Mouse (Mus musculus): Measurements from ENCODE around the gene F7. TPM values are rescaled to one million over a fixed set of nuclear protein-coding genes. Genes with fewer than 3 reads are reported as not detected.
"Not testable (repeated sequence)": the region's sequence is repeated elsewhere in the genome, so short reads cannot be mapped to it uniquely, and the experiment has no call there.

Gene F7
- total RNA-seq, 2 experiments from 2014 or later: 0.23 to 0.24 TPM

DNA sequence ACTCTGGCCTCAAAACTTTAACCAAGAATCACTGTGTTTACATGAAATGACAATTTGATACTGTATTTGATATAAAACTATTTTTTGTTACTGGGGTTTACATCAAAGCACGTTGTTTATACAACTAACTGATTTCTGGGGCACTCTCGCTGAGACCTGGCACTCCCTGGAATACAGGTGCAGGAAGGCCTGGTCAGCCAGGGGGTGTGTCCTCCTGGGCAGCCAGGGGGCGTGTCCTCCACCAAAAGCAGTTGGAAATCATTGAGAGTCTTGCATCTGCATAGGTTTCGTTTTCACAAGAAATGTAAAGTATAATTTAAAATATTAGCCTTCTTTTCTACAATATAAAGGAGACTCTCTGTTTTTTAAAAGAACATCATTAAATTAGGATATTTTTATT, 6.3 kb upstream of the F7 start:
- DNase-seq (ENCODE audit: low spot score in 2 of 2): no peak
- intact Hi-C loops (cut with DNase I): no loop called here

DNA sequence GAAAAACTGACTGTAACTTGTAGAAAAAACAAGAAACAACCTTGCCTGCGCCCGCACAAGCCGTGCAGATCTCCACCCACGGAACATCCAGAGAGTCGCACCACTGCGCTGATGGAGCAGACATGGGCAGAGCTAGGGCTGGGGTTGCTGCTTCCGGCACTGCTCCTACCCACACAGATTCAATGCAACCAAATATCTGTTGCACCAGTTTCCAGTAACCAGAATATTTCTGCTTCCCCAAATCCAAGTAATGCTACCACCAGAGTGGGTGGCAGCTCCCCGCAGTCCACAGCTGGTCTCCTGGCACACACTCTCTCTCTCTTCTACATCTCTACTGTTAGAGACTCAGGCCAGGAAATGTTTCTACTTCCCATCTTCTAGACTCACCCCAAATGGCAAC, 4.0 kb upstream of the F7 start:
- DNase-seq (ENCODE audit: low spot score in 2 of 2): peak; percentile 34 to 36
- intact Hi-C loops (cut with DNase I): no loop called here

DNA sequence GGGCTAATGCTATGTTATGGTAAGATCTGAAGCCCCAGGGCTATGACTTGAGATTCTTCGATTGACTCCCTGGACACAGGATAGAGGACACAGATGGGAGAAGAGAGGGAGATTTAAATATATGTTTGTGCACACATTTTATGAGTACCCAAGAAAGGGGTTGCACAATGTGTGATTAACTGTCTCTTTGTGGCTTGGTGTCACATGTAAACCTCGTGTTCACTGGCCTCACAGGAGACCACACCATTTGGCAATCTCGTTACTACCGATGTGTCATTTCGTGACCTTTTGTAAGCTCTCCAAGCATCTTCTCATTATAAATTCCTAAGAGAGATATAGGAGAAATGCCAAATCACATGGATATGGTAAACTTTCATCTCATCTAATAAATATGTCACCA, 1.8 kb downstream of the F7 start:
- DNase-seq (ENCODE audit: low spot score in 2 of 2): no peak
- intact Hi-C loops (cut with DNase I): no loop called here

DNA sequence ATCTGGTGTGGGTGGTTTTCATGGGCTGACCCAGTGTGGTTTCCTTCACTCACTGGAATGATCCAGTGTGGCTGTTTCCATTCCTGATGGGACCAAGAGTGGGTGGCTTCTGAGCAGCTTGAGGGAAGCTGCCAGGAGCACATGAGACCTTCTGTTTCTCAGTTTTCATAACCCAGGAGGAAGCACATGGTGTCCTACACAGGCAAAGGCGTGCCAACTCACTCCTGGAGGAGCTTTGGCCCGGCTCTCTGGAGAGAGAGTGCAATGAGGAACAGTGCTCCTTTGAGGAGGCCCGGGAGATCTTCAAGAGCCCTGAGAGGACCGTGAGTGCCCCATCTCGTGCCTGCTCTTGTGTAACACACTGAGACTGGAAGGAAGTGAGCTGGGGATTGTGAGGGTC, 2.6 kb downstream of the F7 start:
- intact Hi-C loops (cut with DNase I): no loop called here
- DNase-seq (ENCODE audit: low spot score in 2 of 2): peak; percentile 52 to 83

DNA sequence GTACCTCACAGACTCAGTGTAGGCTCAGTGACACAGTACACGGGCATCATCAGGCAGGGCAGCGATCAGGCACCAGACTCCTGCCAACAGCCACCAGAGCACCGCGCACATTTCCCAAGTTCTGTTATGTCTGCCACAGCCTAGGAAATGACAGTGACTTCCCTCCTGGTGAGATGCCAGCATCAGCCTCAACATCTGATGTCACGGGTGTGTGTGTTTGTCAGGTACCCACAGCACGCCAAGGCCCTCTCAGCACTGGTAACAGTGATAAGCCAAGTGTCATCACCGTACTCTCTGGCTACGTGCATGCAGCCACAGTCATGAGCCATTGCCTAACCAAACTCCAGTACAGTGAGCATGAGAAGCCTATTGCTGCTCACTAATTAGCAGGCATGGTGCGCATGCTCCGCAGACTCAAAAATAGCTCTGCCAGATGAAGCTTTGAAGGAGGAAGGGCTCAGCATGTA, 10.5 kb downstream of the F7 start:
- intact Hi-C loops (cut with DNase I): no loop called here

DNA sequence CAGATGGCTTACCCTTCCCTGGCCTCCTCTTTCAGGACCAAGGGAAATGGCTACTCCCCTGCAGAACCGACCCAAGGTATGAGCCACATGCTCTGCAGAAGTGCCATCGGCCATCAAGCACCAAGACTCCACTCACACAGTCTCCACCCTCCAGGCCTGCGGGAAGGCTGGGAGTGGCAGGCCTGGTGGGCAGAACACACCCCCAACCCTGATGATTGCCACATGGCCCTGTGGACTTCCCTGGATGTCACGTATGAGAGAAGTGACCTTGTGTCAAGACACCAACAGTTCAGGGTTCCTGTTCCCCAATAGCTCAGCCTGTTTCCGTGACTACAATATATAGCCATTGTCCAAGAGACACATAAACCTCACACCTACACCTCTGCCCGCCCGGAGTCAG, 11.2 kb downstream of the F7 start, which contains the start of gene F10:
F10 (plus strand) TSS at position 294 of the 400 bp plus-strand sequence.
- intact Hi-C loops (cut with DNase I): no loop called here

More for the DNA sequence above, 10.5 kb downstream of the F7 start:
- peak; percentile 45 to 72 for DNase-seq (ENCODE audit: low spot score in 2 of 2)

DNA sequence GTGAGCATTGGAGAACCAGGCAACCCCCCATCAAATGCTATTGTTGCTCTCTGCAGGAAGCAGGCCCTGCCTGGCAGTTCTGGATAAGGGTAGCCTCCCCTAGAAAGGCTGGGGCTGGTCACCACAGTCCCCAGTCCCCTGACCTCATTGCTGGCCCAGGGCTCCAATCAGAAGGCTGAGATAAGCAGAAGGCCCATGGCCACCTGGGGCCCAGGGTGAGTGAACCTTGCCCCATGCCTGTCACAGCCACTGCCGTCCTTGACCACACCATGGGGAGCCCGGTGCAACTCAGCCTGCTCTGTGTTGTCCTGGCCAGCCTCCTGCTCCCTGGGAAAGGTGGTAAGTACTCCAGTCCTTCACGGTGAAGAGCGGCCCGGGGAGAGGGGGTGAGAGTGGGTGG, 11.7 kb downstream of the F7 start:
- DNase-seq (ENCODE audit: low spot score in 2 of 2): no peak
- intact Hi-C loops (cut with DNase I): no loop called here

More for the DNA sequence above, 11.2 kb downstream of the F7 start, which contains the start of gene F10:
- no peak for DNase-seq (ENCODE audit: low spot score in 2 of 2)

DNA sequence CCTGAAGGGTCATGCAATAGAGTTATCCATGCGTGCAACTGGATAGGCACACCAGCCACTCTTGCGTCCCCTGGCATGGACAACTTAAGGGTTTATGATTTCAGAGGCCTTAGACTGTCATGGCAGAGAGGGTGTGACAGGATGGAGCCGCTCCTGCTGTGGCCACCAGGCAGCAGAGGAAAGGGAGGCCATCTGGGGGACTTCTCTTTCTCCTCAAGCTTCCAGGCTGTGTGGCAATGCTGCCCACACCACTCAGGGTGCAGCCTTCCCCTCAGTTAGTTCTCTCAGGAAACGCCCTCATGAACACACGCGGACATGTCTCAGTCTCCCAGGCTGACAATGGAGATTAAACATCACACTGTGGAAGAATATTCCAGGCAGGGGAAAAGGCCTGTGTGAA, 13.2 kb downstream of the F7 start:
- no peak for DNase-seq (ENCODE audit: low spot score in 2 of 2)
- intact Hi-C loops (cut with DNase I): no loop called here

DNA sequence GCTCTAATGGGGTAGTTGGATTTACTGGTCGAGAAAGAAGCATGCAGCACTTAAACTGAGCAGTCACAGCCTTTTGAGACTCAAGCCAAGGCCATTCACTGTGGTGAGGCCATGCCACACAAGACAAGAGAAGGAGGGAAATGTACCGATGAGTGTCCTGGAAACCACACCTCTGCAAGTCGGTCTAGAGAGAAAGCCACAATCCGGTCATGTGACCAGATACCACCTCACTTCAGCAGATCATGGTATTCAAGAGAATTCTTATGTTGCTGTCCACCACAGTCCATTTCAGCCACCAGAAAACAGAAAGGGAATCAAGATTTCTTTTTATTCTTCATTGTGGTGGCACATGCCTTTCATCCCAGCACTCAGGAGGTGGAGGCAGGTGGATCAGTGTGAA, 15.6 kb downstream of the F7 start:
- no peak for DNase-seq (ENCODE audit: low spot score in 2 of 2)
- intact Hi-C loops (cut with DNase I): no loop called here

DNA sequence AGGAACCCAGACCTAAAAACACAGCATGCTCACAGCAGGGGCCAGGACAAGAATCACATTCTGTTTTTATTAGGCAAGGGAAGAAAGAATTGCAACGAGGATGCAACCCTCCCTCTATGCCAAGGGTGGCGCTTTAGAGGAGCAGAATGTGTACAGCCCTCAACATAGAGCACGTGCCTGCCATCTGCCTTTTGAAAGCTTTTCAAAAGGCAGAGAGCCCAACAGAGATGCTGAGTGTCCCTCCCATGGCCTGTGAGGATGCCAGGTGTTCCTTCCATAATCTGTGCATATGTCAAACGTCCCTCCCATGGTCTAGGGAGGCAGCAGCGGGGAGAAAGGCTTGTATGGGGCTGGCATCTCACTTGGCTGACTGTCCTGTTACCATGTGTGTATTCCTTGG, 21.8 kb downstream of the F7 start:
- DNase-seq (ENCODE audit: low spot score in 2 of 2): no peak
- intact Hi-C loops (cut with DNase I): no loop called here

DNA sequence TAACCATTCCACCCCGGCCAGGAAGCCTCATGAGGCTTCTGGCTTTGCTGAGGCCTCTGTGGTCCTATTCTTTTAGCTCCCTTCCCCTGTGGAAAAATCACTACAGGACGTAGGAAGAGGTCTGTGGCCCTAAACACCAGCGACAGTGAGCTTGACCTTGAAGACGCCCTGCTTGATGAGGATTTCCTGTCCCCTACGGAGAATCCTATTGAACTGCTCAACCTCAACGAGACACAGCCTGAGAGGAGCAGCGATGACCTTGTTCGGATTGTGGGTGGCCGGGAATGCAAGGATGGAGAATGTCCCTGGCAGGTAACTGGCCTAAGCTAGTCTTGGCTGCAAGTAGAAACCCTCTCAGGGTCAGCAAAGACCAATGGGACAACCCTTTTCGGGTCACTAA, 24.7 kb downstream of the F7 start:
- DNase-seq (ENCODE audit: low spot score in 2 of 2): no peak
- intact Hi-C loops (cut with DNase I): no loop called here

DNA sequence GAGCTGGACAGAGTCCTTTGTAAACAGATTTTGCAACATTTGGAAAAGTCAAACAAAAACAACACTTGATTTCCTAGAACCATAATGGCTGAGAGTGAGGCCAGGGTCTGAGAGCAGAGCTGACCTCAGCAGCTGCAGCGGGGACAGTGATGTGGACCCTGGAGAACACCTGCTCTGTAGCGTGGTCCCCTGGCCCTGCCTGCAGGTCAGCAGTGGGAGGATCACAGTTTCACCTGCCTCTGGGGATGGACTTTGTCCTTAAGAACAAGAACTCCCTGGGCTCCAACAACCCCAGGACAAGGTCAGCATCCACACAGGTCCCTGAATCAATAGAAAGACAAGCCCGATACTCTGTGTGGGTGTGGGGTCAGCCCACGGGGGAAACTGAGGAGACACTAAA, 31.5 kb downstream of the F7 start:
- intact Hi-C loops (cut with DNase I): no loop called here
- DNase-seq (ENCODE audit: low spot score in 2 of 2): no peak

DNA sequence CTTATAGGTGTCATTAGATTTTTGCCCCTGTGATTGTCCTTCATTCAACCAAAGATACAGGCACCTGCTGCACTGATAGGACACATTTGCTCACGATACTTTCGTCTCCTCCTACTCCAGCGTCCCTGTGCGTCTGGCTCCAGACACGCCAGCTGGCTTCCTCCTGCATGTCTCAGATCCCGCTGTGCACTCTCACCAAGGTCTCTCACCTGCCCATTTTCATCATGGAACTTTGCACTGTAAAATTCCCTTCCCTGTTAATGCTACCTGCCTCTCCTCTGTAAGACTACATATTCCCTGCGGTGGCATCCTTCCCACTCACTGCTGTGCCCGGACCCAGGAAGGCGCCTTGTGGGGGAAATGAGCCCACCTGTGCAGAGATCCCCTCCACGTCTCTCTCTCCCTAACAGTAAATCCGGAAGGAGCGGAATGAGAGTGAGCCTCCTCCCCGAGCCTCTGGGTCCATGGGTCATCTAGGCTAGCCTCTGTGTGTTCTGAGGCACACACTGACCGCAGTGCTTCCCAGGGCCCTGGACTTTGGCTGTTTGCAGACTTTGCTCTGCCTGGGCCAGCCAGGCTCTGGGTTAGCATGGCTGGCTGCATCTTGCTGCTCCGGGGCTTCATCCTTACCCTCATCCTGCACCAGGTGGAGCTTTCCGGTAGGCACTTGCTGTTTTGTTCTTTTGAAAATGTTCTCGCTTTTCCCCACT, 34.8 kb downstream of the F7 start, which contains the start of gene Proz:
Proz (plus strand) TSS at position 474 of the 710 bp plus-strand sequence.
- DNase-seq (ENCODE audit: low spot score in 2 of 2): no peak
- intact Hi-C loops (cut with DNase I): no loop called here

DNA sequence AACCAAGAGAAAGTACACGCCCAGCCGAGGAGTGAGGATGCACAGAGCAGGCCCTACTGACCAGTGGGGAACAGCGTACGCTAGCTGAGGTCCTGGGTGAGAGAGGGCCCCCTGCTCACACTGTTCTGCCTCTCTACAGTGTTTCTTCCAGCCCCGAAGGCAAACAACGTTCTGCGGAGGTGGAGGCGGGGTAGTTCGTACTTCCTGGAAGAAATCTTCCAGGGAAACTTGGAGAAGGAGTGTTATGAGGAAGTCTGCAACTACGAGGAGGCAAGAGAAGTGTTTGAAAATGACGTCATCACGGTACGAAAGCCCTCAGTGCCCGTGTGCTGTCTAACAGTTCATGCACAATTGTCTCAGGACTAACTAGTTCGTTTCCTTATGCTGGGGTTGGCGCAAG, 37.3 kb downstream of the F7 start:
- no peak for DNase-seq (ENCODE audit: low spot score in 2 of 2)
- intact Hi-C loops (cut with DNase I): no loop called here

DNA sequence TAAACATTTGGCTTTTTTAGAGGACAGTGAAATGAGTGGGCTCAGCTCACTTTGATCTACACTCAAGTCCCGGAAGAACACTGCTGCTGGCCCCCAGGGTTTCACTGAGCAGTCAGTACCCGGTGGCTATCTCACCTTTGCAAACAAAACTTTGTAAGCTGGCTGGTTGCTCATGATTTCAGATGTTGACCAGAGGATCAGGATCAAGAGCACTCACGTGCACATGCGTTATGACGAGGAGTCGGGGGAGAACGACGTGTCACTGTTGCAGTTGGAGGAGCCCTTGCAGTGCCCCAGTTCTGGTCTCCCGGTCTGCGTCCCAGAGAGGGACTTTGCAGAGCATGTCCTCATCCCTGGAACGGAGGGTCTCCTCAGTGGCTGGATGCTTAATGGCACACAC, 47.4 kb downstream of the F7 start:
- DNase-seq (ENCODE audit: low spot score in 2 of 2): no peak
- intact Hi-C loops (cut with DNase I): no loop called here

DNA sequence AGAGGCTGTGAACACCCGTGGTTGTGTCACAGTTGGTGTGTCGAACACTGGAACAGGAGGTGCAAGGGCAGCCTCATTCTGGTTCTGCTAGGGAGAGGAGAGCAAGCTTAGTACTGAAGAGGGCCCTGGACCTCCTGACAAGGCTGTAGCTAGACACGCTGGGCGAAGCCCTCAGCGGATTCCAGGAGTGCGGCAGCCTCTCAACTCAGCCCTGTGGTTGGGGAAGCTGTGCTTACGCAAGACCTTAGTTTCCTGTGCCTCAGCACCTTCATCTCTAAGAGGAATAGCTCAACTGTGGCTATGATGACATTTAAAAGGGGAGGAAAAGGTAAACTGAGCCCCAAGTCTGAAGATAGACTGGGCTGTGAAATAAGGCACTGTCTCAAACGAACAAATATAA, 49.2 kb downstream of the F7 start:
- no peak for DNase-seq (ENCODE audit: low spot score in 2 of 2)
- intact Hi-C loops (cut with DNase I): no loop called here

DNA sequence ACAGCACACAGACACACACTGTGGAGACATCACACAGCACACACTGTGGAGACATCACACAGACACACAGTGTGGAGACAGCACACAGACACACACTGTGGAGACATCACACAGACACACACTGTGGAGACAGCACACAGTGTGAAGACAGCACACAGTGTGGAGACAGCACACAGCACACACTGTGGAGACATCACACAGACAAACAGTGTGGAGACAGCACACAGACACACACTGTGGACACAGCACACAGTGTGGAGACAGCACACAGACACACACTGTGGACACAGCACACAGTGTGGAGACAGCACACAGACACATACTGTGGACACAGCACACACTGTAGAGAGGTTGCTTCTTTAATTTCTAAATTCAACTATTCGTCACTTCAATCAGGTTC, 49.7 kb downstream of the F7 start:
- DNase-seq (ENCODE audit: low spot score in 2 of 2); intact Hi-C loops (cut with DNase I): not testable (repeated sequence)

DNA sequence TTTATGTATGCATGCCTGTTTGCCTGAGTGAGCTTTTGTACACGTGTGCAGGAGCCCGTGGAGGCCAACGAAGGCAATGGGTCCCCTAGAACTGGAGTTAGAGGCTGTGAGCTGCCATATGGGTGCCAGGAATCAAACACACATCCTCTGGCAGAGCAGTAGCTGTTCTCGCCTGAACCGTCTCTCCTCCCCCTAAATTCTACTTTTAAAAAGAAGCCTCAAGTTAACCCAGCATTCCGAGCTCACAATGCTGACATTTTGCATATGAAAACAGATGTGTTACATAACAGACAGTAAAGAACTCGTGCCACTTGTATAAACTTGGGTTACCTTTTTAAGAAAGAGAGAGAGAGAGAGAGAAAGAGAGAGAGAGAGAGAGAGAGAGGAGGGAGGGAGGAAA, 51.7 kb downstream of the F7 start:
- intact Hi-C loops (cut with DNase I): no loop called here
- no peak for DNase-seq (ENCODE audit: low spot score in 2 of 2)
